Mouse (Mus musculus) bone marrow macrophage, adult 2 months (primary cell): ENCODE measurements around the gene Gprc5a.

Experiments
- CTCF ChIP-seq: IDR thresholded peaks from 2 replicates; pipeline ENCODE4 v1.5.1; 2012; ENCODE audit warnings: low read depth, mild to moderate bottlenecking, low read length, moderate library complexity
- POLR2A ChIP-seq: IDR thresholded peaks from 2 replicates; pipeline ENCODE4 v1.6.1; 2012; ENCODE audit warnings: mild to moderate bottlenecking, low read depth, low read length, borderline replicate concordance

GRCm38 (mm10) chr6:135019564-135019963, 45.9 kb upstream of the Gprc5a start:
- TF ChIP-seq CTCF (no peak), POLR2A (no peak)
